Mouse (Mus musculus): ENCODE measurements around the gene Rasgef1b. TPM values are rescaled to one million over a fixed set of nuclear protein-coding genes. Genes with fewer than 3 reads are reported as not detected.
A peak's percentile ranks its signal among the peaks of the same experiment; 100 is the strongest.

Gene Rasgef1b
- polyA plus RNA-seq, 1 experiment from 2014 or later: 81.3 TPM

- Histone ChIP-seq H3K4me2 (no peak overlapping the region), H3K9me3 (replicated peaks) (no peaks in the 10 kb centered on the region), H3K4me1 (no peaks in the 10 kb centered on the region), H3K4me3 (no peak overlapping the region), H3K36me3 (ENCODE audit: poor library complexity, severe bottlenecking) (no peaks in the 10 kb centered on the region), H3K9ac (no peak overlapping the region), H3K27me3 (no peaks in the 10 kb centered on the region), H3K27ac (no peak overlapping the region)
- 91% methylated on average over 5 of the region's 5 CpGs for WGBS
- no peak for ATAC-seq
Measured at GRCm38 (mm10) chr5:99701811-99702210, 27.1 kb downstream of the Rasgef1b start.

GRCm38 (mm10) chr5:99694712-99695360, 34.0 kb downstream of the Rasgef1b start:
- H3K27me3 ChIP-seq: no peaks in the 10 kb centered on the region
- H3K4me3 ChIP-seq: no peak overlapping the region
- H3K4me2 ChIP-seq: no peak overlapping the region
- peaks cover 7% of the 10 kb centered on the region; the same call in 1 of the 2 replicates for H3K4me1 ChIP-seq
- no peaks in the 10 kb centered on the region for H3K36me3 ChIP-seq (ENCODE audit: poor library complexity, severe bottlenecking)
- ATAC-seq: peak; percentile 65; the same call in 1 of the 2 replicates
- no peak overlapping the region for H3K27ac ChIP-seq
- H3K9ac ChIP-seq: no peak overlapping the region
- H3K9me3 ChIP-seq (replicated peaks): no peaks in the 10 kb centered on the region
- 72% methylated on average over 13 of the region's 13 CpGs for WGBS

GRCm38 (mm10) chr5:99689909-99690308, 39.0 kb downstream of the Rasgef1b start:
- H3K27me3 ChIP-seq: no peaks in the 10 kb centered on the region
- no peaks in the 10 kb centered on the region for H3K9me3 ChIP-seq (replicated peaks)
- H3K36me3 ChIP-seq (ENCODE audit: poor library complexity, severe bottlenecking): no peaks in the 10 kb centered on the region
- H3K4me2 ChIP-seq: no peak overlapping the region
- H3K4me1 ChIP-seq: peaks cover 13% of the 10 kb centered on the region
- WGBS: 88% methylated on average over 7 of the region's 7 CpGs
- H3K9ac ChIP-seq: no peak overlapping the region
- H3K4me3 ChIP-seq: no peak overlapping the region
- no peak for ATAC-seq
- H3K27ac ChIP-seq: no peak overlapping the region

- H3K9ac ChIP-seq: no peak overlapping the region
- no peak overlapping the region for H3K4me2 ChIP-seq
- H3K4me3 ChIP-seq: no peak overlapping the region
- no peak for ATAC-seq
- H3K27ac ChIP-seq: no peak overlapping the region
- 3% methylated on average over 6 of the region's 6 CpGs for WGBS
- peaks cover 23% of the 10 kb centered on the region for H3K4me1 ChIP-seq
- no peaks in the 10 kb centered on the region for H3K27me3 ChIP-seq
- no peaks in the 10 kb centered on the region for H3K9me3 ChIP-seq (replicated peaks)
- H3K36me3 ChIP-seq (ENCODE audit: poor library complexity, severe bottlenecking): no peaks in the 10 kb centered on the region
Measured at GRCm38 (mm10) chr5:99687894-99688293, 41.0 kb downstream of the Rasgef1b start.

GRCm38 (mm10) chr5:99684023-99684422, 44.8 kb downstream of the Rasgef1b start:
- Histone ChIP-seq H3K27ac (no peak overlapping the region), H3K27me3 (no peaks in the 10 kb centered on the region), H3K36me3 (ENCODE audit: poor library complexity, severe bottlenecking) (no peaks in the 10 kb centered on the region), H3K4me1 (peaks cover 27% of the 10 kb centered on the region), H3K4me2 (no peak overlapping the region), H3K9ac (no peak overlapping the region), H3K9me3 (replicated peaks) (no peaks in the 10 kb centered on the region), H3K4me3 (no peak overlapping the region)
- no peak for ATAC-seq
- 45% methylated on average over 2 of the region's 2 CpGs for WGBS

- Histone ChIP-seq H3K4me2 (no peak overlapping the region), H3K9me3 (replicated peaks) (no peaks in the 10 kb centered on the region), H3K27ac (no peak overlapping the region), H3K27me3 (no peaks in the 10 kb centered on the region), H3K4me1 (no peaks in the 10 kb centered on the region), H3K36me3 (ENCODE audit: poor library complexity, severe bottlenecking) (no peaks in the 10 kb centered on the region), H3K9ac (no peak overlapping the region), H3K4me3 (no peak overlapping the region)
- ATAC-seq: no peak
- WGBS: 80% methylated on average over 9 of the region's 9 CpGs
Measured at GRCm38 (mm10) chr5:99669971-99670571, 58.8 kb downstream of the Rasgef1b start.

GRCm38 (mm10) chr5:99656024-99656423, 72.8 kb downstream of the Rasgef1b start:
- Histone ChIP-seq H3K4me2 (no peak overlapping the region), H3K27me3 (no peaks in the 10 kb centered on the region), H3K9me3 (replicated peaks) (no peaks in the 10 kb centered on the region), H3K4me3 (no peak overlapping the region), H3K36me3 (ENCODE audit: poor library complexity, severe bottlenecking) (no peaks in the 10 kb centered on the region), H3K9ac (no peak overlapping the region), H3K27ac (no peak overlapping the region), H3K4me1 (peaks cover 9% of the 10 kb centered on the region)
- 64% methylated on average over 5 of the region's 5 CpGs for WGBS
- no peak for ATAC-seq

- Histone ChIP-seq H3K4me3 (no peak overlapping the region), H3K9ac (no peak overlapping the region), H3K27ac (no peak overlapping the region), H3K4me2 (no peak overlapping the region), H3K27me3 (no peaks in the 10 kb centered on the region), H3K4me1 (peaks cover 13% of the 10 kb centered on the region), H3K36me3 (ENCODE audit: poor library complexity, severe bottlenecking) (no peaks in the 10 kb centered on the region), H3K9me3 (replicated peaks) (no peaks in the 10 kb centered on the region)
- WGBS: 77% methylated on average over 10 of the region's 10 CpGs
- ATAC-seq: no peak
Measured at GRCm38 (mm10) chr5:99652931-99653330, 75.9 kb downstream of the Rasgef1b start.

GRCm38 (mm10) chr5:99641407-99641806, 87.5 kb downstream of the Rasgef1b start:
- Histone ChIP-seq H3K9me3 (replicated peaks) (no peaks in the 10 kb centered on the region), H3K27ac (no peak overlapping the region), H3K36me3 (ENCODE audit: poor library complexity, severe bottlenecking) (no peaks in the 10 kb centered on the region), H3K27me3 (no peaks in the 10 kb centered on the region), H3K4me3 (no peak overlapping the region), H3K4me2 (no peak overlapping the region), H3K4me1 (no peaks in the 10 kb centered on the region), H3K9ac (no peak overlapping the region)
- 89% methylated on average over 6 of the region's 6 CpGs for WGBS
- no peak for ATAC-seq

- Histone ChIP-seq H3K9me3 (replicated peaks) (no peaks in the 10 kb centered on the region), H3K4me2 (no peak overlapping the region), H3K27ac (no peak overlapping the region), H3K4me3 (no peak overlapping the region), H3K36me3 (ENCODE audit: poor library complexity, severe bottlenecking) (no peaks in the 10 kb centered on the region), H3K27me3 (no peaks in the 10 kb centered on the region), H3K9ac (no peak overlapping the region), H3K4me1 (no peaks in the 10 kb centered on the region)
- ATAC-seq: no peak
- 41% methylated on average over 7 of the region's 7 CpGs for WGBS
Measured at GRCm38 (mm10) chr5:99636575-99636974, 92.3 kb downstream of the Rasgef1b start.

- ATAC-seq: no peak
- Histone ChIP-seq H3K9ac (no peak overlapping the region), H3K4me3 (no peak overlapping the region), H3K9me3 (replicated peaks) (no peaks in the 10 kb centered on the region), H3K4me2 (no peak overlapping the region), H3K4me1 (no peaks in the 10 kb centered on the region), H3K27me3 (no peaks in the 10 kb centered on the region), H3K36me3 (ENCODE audit: poor library complexity, severe bottlenecking) (no peaks in the 10 kb centered on the region), H3K27ac (no peak overlapping the region)
- 73% methylated on average over 8 of the region's 8 CpGs for WGBS
Measured at GRCm38 (mm10) chr5:99634010-99634541, 94.8 kb downstream of the Rasgef1b start.

GRCm38 (mm10) chr5:99633548-99633947, 95.3 kb downstream of the Rasgef1b start:
- Histone ChIP-seq H3K4me3 (no peak overlapping the region), H3K36me3 (ENCODE audit: poor library complexity, severe bottlenecking) (no peaks in the 10 kb centered on the region), H3K4me1 (no peaks in the 10 kb centered on the region), H3K9ac (no peak overlapping the region), H3K9me3 (replicated peaks) (no peaks in the 10 kb centered on the region), H3K27me3 (no peaks in the 10 kb centered on the region), H3K27ac (no peak overlapping the region), H3K4me2 (no peak overlapping the region)
- WGBS: 93% methylated on average over 1 of the region's 1 CpGs
- ATAC-seq: no peak

Measured in forebrain, embryonic 13.5 days (tissue).